Mouse (Mus musculus) lung, adult 2 months (tissue): ENCODE measurements around the gene Cbx1.

ENCODE experiments used
- CTCF ChIP-seq: fragments of 200-500 bp; IDR thresholded peaks from 2 replicates; pipeline ENCODE4 v1.5.1; 2011; ENCODE audit warnings: mild to moderate bottlenecking, low read length, control low read depth; ENCODE audit not compliant: insufficient read depth
- POLR2A ChIP-seq: fragments of 200-500 bp; IDR thresholded peaks from 2 replicates; pipeline ENCODE4 v1.6.1; 2011; ENCODE audit warnings: low read depth, mild to moderate bottlenecking, control low read depth, low read length, borderline replicate concordance; ENCODE audit errors: extremely low read depth

GRCm38 (mm10) chr11:96767096-96767495, 21.8 kb upstream of the Cbx1 start:
- TF ChIP-seq POLR2A = no peak
- TF ChIP-seq CTCF = no peak
